Mouse (Mus musculus): ENCODE data around the gene Ngly1. TPM values are rescaled to one million over a fixed set of nuclear protein-coding genes. Genes with fewer than 3 reads are reported as not detected.

Ngly1 gene
- total RNA-seq, 2 experiments from 2014 or later, result 27.2 to 38.0 TPM

DNA sequence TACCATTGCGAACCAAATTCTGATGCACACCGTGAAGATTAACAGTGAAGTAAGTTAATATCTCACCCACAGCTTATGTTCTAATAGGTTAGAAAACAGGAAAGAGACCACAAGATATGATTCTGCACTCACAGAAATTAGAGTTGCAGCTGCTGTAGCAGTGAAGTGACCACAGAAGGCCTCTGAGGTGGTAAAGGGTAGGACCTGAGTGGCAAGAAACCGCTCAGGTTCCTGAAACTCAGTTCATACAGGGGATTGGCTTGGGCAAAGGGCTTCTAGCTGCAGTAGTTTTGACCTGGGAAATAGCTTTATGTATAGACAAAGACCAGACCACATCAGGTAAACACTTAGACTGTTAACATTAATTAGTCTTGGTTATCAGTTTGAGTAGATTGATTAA is 6.7 kb downstream of the Ngly1 start:
- peak; percentile 53 for ATAC-seq (replicated peaks; ENCODE audit: poor library complexity)

DNA sequence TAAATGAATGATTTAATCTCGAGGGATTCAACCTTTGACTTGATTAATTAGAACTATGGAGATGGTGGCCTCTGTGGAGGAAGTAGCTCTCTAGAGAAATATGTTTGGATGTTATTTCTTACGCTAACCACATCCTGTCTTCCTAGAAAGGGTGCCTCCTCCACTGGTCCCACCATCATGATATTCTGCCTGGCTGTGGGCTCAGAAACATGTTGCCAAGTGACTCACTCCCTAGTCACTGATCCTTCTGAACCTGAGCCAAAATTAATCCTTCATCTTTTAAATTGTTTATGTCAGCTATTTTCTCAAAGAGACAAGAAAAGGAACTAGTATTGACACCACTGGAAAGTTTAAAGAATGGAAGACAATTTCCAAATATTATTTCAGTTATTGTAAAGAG is 7.1 kb downstream of the Ngly1 start:
- peak; percentile 85 for ATAC-seq (replicated peaks; ENCODE audit: poor library complexity)

DNA sequence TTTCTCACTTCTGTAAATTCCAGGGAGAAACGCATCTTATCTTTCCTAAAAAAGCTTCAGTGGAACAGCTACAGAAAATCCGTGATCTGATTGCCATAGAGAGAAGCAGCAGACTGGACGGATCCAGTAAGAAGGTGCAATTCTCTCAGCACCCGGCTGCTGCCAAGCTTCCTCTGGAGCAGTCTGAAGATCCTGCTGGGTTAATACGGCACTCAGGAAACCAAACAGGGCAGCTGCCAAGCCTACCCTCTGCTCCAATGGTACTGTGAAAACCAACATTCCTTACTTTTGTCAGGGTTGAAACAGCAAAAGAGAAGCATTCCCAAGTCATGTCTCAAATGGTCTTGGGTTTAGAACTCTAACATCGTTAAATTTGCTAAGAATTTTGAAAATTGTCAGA is 11.5 kb downstream of the Ngly1 start:
- no peak for ATAC-seq (replicated peaks; ENCODE audit: poor library complexity)

DNA sequence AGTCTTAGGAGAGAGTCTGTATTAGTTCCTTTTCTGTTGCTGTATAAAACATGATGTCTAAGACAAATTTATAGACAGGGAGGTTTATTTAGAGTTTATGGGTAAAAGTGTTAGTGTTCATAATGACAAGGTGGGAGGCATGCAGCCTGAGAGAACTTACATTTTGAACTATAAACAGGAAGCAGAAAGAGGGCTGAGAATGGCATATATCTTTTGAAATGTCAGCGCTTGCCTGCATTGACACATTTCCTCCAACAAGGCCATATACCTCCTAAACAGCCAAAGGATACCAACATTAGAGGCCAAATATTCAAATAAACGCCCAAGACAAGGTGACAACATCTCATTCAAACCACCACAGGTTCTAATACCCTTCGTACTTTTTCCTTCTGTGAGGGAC is 12.8 kb downstream of the Ngly1 start:
- ATAC-seq (replicated peaks; ENCODE audit: poor library complexity), result no peak

DNA sequence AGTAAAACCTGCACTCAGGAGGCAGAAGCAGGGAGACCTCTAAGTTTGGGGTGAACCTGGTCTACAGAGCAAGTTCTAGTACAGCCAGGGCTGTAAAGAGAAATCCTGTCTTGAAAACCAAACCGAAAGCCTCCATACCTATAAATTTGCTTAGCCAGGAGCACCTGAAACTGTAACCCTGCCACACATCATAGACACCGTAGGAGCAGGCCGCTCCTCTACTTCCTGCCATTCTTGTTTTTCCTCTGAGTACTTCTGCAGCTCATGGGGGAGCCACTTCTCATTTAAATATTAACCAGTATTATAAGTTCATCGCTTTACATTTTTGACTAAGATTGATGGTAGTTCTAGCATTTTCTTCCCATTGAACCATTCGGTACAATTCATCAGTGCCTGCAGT is 17.9 kb downstream of the Ngly1 start:
- ATAC-seq (replicated peaks; ENCODE audit: poor library complexity), result no peak

DNA sequence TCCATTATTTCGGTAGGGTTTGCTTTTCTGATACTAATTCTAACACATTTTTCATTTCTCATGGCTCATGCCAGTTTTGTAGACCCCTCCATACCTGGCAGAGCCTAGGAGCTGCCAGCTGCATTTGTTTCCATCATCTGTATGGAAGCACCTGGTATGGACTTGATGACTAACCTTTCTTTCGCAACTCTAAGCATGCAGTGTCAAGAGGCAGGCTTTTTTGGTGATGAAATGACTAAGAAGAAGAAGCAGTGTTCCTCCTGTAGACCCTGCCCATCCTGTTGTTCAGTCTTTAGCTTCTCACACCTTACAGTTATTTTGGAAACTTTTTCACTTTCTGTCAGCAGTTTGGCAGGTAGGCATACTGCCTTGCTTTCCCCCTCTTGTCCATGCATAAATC is 20.7 kb downstream of the Ngly1 start:
- peak; percentile 54; the same call in 1 of the 2 replicates for ATAC-seq (replicated peaks; ENCODE audit: poor library complexity)

DNA sequence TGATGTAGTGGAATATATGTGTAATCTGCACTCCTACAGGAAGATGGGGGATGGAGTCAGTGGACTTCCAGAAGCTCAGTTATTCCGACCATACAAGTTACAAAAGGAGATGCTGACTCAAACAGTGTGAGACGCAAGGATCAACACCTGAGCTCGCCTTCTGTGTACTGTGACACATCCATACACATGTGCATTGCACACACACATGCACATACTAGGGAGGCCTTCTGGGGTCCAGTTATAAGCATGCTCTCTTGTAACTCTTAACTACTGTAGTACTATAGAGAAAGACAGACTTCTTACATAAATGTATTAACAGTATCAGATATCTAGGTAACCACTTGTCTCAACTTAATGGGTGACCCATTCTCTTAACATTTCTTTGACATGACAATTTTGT is 24.6 kb downstream of the Ngly1 start:
- no peak for ATAC-seq (replicated peaks; ENCODE audit: poor library complexity)

DNA sequence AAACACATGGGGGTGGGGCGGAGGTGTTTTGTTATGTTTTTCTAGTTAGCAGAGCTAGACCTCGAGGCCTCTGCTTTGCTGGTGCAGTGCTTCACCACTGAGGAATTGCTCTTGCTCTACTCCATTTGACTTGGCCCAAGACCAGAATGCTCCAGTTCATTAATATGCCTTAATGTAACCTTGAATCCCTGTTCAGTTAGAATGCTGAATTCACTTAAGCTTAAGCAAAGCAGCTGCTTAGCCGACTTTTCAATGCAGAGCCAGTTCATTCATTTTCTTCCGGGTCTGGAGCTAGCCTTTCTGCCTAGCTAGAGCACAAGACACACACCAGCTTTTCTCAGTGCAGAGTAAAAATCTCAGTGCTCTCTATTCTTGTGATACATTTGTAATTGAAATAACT is 30.1 kb downstream of the Ngly1 start:
- no peak for ATAC-seq (replicated peaks; ENCODE audit: poor library complexity)

DNA sequence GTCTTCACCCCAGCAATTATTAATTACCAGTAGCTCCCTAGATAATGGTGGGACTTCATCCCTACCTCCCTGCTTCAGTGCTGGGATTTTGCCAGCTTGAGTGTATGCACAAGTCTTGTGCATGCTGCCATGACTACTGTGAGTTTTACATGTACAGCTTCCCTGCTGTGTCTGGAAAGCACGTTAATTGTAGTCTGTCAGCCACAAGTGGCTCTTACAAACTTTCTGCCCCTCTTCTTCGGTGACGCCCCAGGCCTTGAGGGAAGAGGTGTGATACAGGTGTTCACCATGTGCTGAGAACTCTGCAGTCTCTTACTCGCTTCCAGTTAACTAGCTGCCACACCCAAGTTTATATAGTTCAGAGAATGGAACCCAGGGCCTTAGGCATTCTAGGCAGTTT is 34.9 kb downstream of the Ngly1 start:
- ATAC-seq (replicated peaks; ENCODE audit: poor library complexity), result no peak

DNA sequence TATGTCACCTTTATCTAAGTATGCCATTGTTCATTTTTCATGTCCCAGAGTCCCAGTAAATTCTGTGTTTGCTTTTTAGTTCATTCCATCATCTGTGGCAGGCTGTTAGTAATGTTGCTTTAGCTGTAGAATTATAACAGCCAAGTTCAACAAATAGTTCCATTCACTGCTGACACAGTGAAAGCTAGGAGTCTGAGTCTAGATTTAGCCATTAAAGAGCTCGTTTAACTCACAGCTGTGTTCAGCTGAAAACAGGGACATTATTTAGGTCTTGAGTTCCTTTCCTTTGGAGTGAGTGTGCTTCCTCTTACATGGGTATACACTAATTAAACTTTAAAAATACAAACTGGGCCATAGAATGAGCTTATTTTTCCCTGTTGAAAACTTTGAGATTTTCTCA is 43.3 kb downstream of the Ngly1 start:
- no peak for ATAC-seq (replicated peaks; ENCODE audit: poor library complexity)

DNA sequence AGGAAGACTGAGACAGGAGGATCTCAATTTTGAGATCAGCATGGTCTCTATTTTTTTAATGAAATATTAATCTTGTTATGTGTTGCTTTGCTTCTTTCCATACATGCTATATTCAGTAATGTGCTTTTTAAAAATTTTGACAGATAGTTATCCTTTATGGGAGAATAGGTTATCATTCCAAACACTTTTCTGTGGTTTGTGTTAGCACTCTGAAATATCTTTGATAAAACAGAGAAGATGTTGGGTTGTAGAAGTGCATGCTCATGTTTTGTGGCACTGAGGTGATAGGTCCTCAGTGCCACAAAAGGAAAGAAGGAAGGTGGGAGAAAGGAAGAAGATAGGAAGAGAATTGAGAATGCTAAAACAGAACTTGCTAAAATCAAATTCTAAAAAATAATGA is 43.9 kb downstream of the Ngly1 start:
- ATAC-seq (replicated peaks; ENCODE audit: poor library complexity), result 0 out of 2 replicates have a peak, but pooled peaks have one; percentile 20

DNA sequence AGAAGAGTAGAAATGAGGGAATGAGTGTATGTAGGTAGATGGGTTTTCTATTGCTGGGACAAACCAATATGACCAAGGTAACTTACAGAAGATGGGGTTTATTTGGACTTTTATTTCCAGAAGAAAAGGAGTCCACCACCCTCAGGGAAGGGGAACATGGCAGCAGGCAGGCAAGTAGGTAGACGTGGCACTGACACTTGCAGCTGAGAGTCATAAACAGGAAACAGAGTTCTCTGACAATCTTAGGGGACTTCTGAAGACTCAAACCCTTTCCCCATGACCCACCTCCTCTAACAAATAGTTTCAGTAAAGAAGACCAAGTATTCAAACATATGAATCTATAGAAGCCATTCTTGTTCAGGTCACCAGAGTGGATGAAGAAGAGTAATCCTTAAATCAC is 44.8 kb downstream of the Ngly1 start:
- ATAC-seq (replicated peaks; ENCODE audit: poor library complexity), result no peak

DNA sequence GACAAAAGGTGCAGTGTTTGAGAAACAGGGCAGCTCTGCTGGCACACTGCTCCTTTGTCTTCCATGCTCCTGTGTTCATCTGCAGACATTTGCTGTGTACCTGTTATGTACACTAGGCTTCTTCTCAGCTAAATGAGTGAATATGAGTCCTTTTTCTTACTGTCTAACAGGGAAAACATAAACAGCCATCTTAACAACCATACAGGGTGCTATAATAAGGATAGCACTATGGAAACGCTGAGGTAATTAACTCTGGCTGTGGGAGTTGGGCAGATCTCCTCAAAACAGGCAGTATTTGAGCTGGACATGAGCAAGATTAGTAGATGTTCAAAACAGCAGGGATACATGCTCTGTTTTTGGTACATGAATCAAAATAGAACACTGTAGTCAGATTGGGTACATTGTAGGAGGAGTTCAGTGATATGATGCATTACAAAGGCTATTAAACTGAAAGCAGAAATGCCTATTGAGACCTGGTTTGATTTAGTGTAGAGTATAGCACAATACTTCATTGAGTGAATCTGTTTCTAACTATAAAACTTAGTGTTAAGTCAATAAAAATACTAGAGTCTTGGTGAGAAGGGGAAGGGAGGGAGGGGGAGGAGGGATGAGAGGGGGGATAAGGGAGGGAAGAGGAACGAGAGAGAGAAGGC is 47.9 kb downstream of the Ngly1 start:
- ATAC-seq (replicated peaks; ENCODE audit: poor library complexity), result no peak

DNA sequence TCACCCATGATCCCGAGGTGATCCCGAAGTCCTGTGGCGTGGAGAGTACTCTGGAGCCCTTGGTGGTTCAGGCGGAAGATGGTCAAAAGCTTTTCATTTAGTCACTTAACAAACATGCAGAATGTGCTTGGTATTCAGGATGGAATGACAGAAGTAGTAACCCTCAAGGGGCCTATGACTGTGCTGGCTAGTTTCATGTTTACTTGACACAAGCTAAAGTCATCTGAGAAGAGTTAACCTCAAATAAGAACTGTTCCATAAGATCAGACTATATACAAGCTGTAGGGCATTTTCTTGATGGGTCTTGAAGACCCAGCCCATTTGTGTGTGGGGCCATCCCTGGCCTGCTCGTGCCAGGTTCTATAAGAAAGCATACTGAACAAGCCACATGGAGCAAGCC is 52.7 kb downstream of the Ngly1 start:
- ATAC-seq (replicated peaks; ENCODE audit: poor library complexity), result no peak

DNA sequence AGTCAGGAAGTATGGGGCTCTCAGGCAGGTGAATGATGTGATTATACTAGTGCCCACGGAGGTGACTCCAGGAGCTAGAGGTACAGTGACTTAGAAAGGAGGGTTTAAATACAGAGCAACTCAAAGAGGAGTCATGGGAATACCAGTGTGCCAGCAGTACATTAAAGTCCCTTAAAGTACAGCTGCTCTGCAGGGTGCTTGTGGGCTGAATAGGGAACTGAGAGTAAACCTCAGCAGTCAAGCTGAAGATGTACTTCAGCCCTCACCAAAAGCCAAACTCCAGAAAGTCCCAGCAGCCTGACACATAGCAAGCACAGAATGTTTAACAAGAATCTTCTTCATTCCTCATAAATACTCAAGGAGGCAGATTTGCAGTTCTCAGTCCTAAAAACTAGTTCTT is 53.6 kb downstream of the Ngly1 start:
- peak; percentile 77 for ATAC-seq (replicated peaks; ENCODE audit: poor library complexity)

DNA sequence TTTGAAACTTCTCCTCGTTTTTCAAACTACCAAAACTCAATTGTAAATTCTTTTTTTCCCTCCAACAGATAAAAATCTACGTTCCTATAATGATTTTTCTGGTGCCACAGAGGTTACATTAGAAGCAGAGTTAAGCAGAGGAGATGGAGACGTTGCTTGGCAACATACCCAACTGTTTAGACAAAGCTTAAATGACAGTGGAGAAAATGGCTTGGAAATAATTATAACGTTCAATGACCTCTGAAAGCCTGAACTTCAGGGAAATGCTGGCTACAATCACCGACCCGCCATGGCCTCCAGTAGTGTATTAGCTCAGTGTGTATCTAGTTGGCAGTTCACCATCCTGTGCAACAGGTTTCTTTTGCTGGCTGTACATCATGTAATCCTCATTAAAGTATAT is 61.7 kb downstream of the Ngly1 start:
- ATAC-seq (replicated peaks; ENCODE audit: poor library complexity), result no peak

DNA sequence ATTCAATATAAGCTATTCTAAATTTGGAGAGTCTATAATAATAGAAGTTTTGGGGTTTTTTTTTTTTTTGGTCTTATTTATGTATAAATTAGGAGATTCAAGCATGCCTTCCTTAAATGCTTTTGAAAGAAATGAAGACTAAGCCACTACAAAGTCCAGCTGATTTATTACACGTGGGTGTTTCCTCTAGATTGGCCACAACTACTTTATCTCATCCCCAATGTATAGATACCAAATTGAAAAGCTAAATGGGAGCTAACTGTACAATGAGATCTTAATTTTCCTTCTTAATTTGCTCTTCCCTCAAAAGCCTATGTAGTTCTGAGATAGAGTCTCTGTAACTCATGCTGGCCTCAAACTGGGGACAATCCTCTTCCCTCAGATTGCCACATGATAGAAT is 63.5 kb downstream of the Ngly1 start:
- no peak for ATAC-seq (replicated peaks; ENCODE audit: poor library complexity)

DNA sequence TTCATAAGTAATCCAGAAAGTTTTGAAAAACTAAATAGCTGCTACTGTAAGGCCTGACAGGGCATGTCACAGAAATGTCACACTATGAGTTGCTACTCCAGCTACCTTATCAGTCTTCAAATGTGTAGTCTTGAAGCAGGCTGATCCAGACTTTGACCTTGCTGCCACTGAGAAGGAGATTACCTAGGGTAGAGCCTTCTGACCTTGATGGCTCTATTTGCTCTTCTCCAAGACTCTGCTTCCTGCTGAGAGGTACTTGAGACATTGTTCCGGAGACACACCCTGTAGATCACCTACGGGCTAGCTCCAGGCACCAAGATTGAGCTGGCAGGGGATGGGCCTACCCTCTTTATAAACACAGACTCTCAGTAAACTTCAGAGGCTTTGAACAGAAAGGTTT is 64.0 kb downstream of the Ngly1 start:
- peak; percentile 63 for ATAC-seq (replicated peaks; ENCODE audit: poor library complexity)

DNA sequence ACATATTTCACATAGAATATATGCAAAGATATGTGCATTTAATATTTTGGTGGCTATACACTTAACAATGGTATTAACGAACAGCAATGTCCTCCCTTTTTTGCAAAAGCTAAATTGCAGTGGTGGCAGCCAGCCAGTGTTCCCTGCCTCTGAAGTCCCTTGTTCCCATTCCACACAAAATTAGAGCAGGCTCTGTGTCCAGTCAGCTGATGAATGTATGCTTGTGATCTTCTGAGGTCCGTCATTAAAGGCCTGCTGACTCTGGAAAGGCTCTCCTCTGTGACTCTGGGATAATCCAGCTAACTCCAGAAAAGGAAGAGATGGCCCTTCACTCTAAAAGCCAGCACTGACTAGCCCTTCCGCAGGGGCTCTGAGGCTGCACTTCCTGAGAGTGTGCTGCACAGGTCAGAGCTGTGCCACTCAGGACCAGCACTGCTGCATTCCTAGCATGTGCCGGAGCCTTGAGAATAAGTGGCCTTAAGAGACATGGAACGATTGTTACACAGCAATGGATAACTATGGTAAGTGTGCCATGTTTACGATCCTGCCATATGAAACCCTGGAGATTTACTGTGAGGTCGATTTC is 64.9 kb downstream of the Ngly1 start:
- no peak for ATAC-seq (replicated peaks; ENCODE audit: poor library complexity)

DNA sequence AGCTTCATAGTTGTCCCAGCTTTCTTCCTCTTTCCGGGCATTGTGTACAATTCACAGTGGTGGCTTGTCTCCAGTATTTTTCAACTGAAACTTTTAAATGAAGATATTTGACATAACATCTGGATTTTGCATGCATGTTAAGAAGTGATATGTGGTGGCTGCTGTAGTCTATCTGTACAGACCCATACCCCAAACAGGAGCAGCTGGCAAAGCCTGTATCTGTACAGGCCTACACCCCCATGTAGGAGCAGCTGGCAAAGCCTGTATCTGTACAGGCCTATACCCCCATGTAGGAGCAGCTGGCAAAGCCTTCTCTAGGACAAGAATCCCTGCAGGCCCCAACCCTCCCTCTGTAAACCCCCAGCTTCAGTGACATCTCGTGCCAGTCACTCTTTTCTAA is 65.8 kb downstream of the Ngly1 start:
- peak; percentile 91 for ATAC-seq (replicated peaks; ENCODE audit: poor library complexity)

DNA sequence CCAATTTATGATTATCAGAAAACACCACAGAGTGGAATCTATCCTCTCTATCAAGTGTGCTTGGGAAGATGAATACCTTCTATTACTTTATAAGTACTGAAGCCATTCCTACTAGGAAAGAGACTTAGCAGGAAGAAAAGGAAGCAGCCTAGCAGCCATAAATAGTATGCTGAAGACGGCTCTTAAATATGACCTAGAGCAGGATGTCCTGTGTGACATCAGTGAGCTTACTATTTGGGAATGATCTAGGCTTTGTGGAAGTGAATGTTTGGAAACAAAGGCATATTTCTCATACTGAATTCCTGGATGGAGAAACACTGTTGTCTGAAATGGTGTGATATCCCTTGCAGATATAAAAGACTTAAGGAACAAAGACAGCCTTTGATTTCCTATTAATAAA is 67.6 kb downstream of the Ngly1 start:
- no peak for ATAC-seq (replicated peaks; ENCODE audit: poor library complexity)

DNA sequence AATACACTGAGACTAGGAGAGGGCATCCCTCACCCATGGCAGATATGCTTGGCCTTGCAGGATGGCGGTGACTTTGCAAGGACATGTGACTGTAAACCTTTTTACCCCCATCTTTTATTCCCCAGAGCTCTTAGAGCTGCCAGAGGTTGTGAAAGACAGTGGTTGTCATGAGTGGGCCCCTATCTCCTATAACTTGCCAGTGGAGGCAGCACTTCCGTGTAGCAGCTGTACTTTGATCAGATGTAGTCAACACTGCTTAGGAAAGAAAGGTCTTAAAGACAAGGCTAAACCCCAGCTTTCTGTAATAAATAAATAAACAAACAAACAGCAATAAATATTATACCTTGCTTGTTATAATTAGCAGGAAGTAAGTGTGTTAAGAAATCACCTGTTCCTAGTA is 70.7 kb downstream of the Ngly1 start:
- no peak for ATAC-seq (replicated peaks; ENCODE audit: poor library complexity)

DNA sequence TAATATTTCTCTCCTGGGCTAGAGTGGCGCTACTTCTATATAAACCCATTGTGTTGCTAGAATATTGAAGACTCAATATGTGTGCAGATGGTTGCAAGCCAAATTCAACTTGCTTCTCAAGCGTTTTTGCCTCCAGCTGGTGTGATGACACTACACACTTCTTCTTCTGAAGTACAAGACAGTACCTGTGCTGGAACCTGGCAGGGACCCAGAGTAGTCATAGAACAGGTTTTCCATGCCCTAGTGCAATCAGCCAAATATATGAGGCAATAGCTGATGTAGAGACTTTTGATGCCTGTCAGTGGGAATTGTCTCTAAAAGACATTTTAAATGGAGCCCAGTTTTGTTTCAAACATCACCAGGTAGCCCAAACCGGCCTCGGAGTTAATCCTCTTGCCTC is 75.3 kb downstream of the Ngly1 start:
- no peak for ATAC-seq (replicated peaks; ENCODE audit: poor library complexity)
